Mouse (Mus musculus) layer of hippocampus, postnatal 25 days (tissue): ENCODE measurements at regions not wholly inside any gene's neighbourhood (a gene's known extent, or its start where the extent isn't known, plus 50 kb on each side); places are given as distances from the start of the nearest gene placed in this dataset.

Source experiments
- DNase-seq, 2 experiments: peaks; one replicate each; pipeline ENCODE4 v3.0.0; 2022; ENCODE audit warnings: mixed read lengths in 2 of 2, low spot score in 1 of 2; ENCODE audit errors: extremely low spot score in 1 of 2

GRCm38 (mm10) chr13:102202301-102202700, 434.3 kb upstream of the Pik3r1 start:
- no peak for DNase-seq

GRCm38 (mm10) chr13:102218486-102218885, 450.5 kb upstream of the Pik3r1 start:
- DNase-seq, result no peak

- DNase-seq, result no peak
These were observed 462.3 kb upstream of the Cd180 start for GRCm38 (mm10) chr13:102231048-102231447.

- DNase-seq, result no peak
These were observed 460.9 kb upstream of the Cd180 start for GRCm38 (mm10) chr13:102232291-102232936.

- no peak for DNase-seq
These were observed 442.5 kb upstream of the Cd180 start for GRCm38 (mm10) chr13:102250884-102251283.

- DNase-seq, result no peak
These were observed 441.6 kb upstream of the Cd180 start for GRCm38 (mm10) chr13:102251709-102252108.

GRCm38 (mm10) chr13:102255401-102256371, 437.7 kb upstream of the Cd180 start:
- DNase-seq, result no peak

- DNase-seq, result no peak
These were observed 435.2 kb upstream of the Cd180 start for GRCm38 (mm10) chr13:102258207-102258606.

- no peak for DNase-seq
These were observed 419.5 kb upstream of the Cd180 start for GRCm38 (mm10) chr13:102273818-102274217.

GRCm38 (mm10) chr13:102275296-102275695, 418.1 kb upstream of the Cd180 start:
- DNase-seq, result no peak

GRCm38 (mm10) chr13:102276885-102277284, 416.5 kb upstream of the Cd180 start:
- DNase-seq, result no peak

- DNase-seq, result no peak
These were observed 413.2 kb upstream of the Cd180 start for GRCm38 (mm10) chr13:102280198-102280597.

GRCm38 (mm10) chr13:102294451-102294850, 398.9 kb upstream of the Cd180 start:
- DNase-seq, result no peak

GRCm38 (mm10) chr13:102295079-102295478, 398.3 kb upstream of the Cd180 start:
- DNase-seq, result no peak

- DNase-seq, result no peak
These were observed 385.4 kb upstream of the Cd180 start for GRCm38 (mm10) chr13:102307983-102308382.

GRCm38 (mm10) chr13:102312096-102312495, 381.3 kb upstream of the Cd180 start:
- DNase-seq, result no peak

- no peak for DNase-seq
These were observed 377.3 kb upstream of the Cd180 start for GRCm38 (mm10) chr13:102315921-102316692.

GRCm38 (mm10) chr13:102318891-102319404, 374.4 kb upstream of the Cd180 start:
- no peak for DNase-seq

GRCm38 (mm10) chr13:102319453-102319852, 373.9 kb upstream of the Cd180 start:
- DNase-seq, result no peak

GRCm38 (mm10) chr13:102323876-102324275, 369.5 kb upstream of the Cd180 start:
- no peak for DNase-seq

GRCm38 (mm10) chr13:102326003-102326402, 367.4 kb upstream of the Cd180 start:
- DNase-seq, result no peak
